Mouse (Mus musculus) CH12.LX (cell line): Measurements from ENCODE around the gene Zfp213. TPM values are rescaled to one million over a fixed set of nuclear protein-coding genes. Genes with fewer than 3 reads are reported as not detected.

Experiments
- DNase-seq: peaks from one replicate; pipeline ENCODE4 v3.0.0-alpha.2; 2013; ENCODE audit errors: extremely low read depth
- H3K27ac ChIP-seq: 2 replicates; pipeline ENCODE4 v1.5.1; 2012; ENCODE audit warnings: low read depth, mild to moderate bottlenecking, control low read depth, moderate library complexity; ENCODE audit not compliant: insufficient read depth
- H3K27me3 ChIP-seq: replicated peaks from 2 replicates; pipeline ENCODE3; 2012; ENCODE audit warnings: inconsistent platforms
- H3K36me3 ChIP-seq, 2 experiments: replicated peaks in 1 of 2; 2 replicates each; pipeline versions ENCODE3 to v1.6.1; 2012; ENCODE audit warnings: inconsistent platforms in 1 of 2, low read length in 1 of 2, mild to moderate bottlenecking in 1 of 2, mixed read lengths in 1 of 2, moderate library complexity in 1 of 2; ENCODE audit not compliant: control insufficient read depth in 1 of 2, insufficient read depth in 1 of 2
- H3K4me1 ChIP-seq, 2 experiments: 2 replicates each; pipeline ENCODE4 v1.6.1; 2012; ENCODE audit warnings: inconsistent platforms in 1 of 2, moderate library complexity in 1 of 2; ENCODE audit not compliant: insufficient read depth in 2 of 2, control insufficient read depth in 1 of 2
- H3K4me2 ChIP-seq: 2 replicates; pipeline ENCODE4 v1.6.1; 2012; ENCODE audit warnings: low read depth, mild to moderate bottlenecking, control low read depth; ENCODE audit not compliant: poor library complexity, insufficient read depth, severe bottlenecking
- H3K4me3 ChIP-seq, 3 experiments: fragments of 150-350 bp in 1 of 3; sonication (generic) in 1 of 3; replicated peaks in 1 of 3; 2 replicates each; pipeline versions ENCODE3 to v1.5.1; 2011 to 2012; ENCODE audit warnings: low read depth in 2 of 3, low read length in 2 of 3, mild to moderate bottlenecking in 2 of 3, moderate library complexity in 2 of 3, control low read depth in 1 of 3, improper control_type of control experiment in 1 of 3, inconsistent platforms in 1 of 3, mixed read lengths in 1 of 3; ENCODE audit not compliant: poor library complexity in 1 of 3
- H3K79me2 ChIP-seq: replicated peaks from 2 replicates; pipeline ENCODE4 v1.6.1; 2012; ENCODE audit warnings: mild to moderate bottlenecking, moderate library complexity; ENCODE audit not compliant: control insufficient read depth, poor library complexity, insufficient read depth, severe bottlenecking; ENCODE audit errors: extremely low read depth
- H3K9ac ChIP-seq: 2 replicates; pipeline ENCODE4 v1.6.1; 2012; ENCODE audit warnings: low read depth, mild to moderate bottlenecking, control low read depth, moderate library complexity; ENCODE audit not compliant: insufficient read depth
- H3K9me3 ChIP-seq: replicated peaks from 2 replicates; pipeline ENCODE3; 2012; ENCODE audit warnings: low read length, inconsistent platforms, mixed read lengths
- E2F4 ChIP-seq: IDR thresholded peaks from 2 replicates; pipeline ENCODE4 v1.6.1; 2011; ENCODE audit warnings: low read depth, low read length, improper control_type of control experiment; ENCODE audit not compliant: insufficient replicate concordance
- ELF1 ChIP-seq: IDR thresholded peaks from 2 replicates; pipeline ENCODE4 v1.6.1; 2014; ENCODE audit warnings: low read depth, mild to moderate bottlenecking, inconsistent platforms, low read length, improper control_type of control experiment
- ETS1 ChIP-seq: conservative IDR thresholded peaks from 2 replicates; pipeline ENCODE4 v1.6.1; 2012; ENCODE audit warnings: low read depth, mild to moderate bottlenecking, inconsistent platforms, low read length, improper control_type of control experiment, moderate library complexity
- HCFC1 ChIP-seq: IDR thresholded peaks from 2 replicates; pipeline ENCODE4 v1.6.1; 2012; ENCODE audit warnings: low read depth, mild to moderate bottlenecking, inconsistent platforms, low read length, improper control_type of control experiment
- IRF4 ChIP-seq: IDR thresholded peaks from 2 replicates; pipeline ENCODE4 v1.6.1; 2014; ENCODE audit warnings: low read depth, mild to moderate bottlenecking, inconsistent platforms, low read length, improper control_type of control experiment
- JUND ChIP-seq: conservative IDR thresholded peaks from 2 replicates; pipeline ENCODE4 v1.6.1; 2011; ENCODE audit warnings: low read depth, low read length, improper control_type of control experiment
- KAT2A ChIP-seq: IDR thresholded peaks from 2 replicates; pipeline ENCODE4 v1.6.1; 2012; ENCODE audit warnings: low read length, improper control_type of control experiment, inconsistent platforms; ENCODE audit not compliant: insufficient replicate concordance
- MAFK ChIP-seq: IDR thresholded peaks from 2 replicates; pipeline ENCODE4 v1.6.1; 2011; ENCODE audit warnings: low read length, improper control_type of control experiment; ENCODE audit not compliant: insufficient replicate concordance
- MAZ ChIP-seq: IDR thresholded peaks from 2 replicates; pipeline ENCODE4 v1.6.1; 2012; ENCODE audit warnings: low read depth, mild to moderate bottlenecking, inconsistent platforms, low read length, improper control_type of control experiment, moderate library complexity
- MXI1 ChIP-seq: IDR thresholded peaks from 2 replicates; pipeline ENCODE4 v1.6.1; 2011; ENCODE audit warnings: mild to moderate bottlenecking, low read depth, low read length, improper control_type of control experiment
- NELFE ChIP-seq: IDR thresholded peaks from 2 replicates; pipeline ENCODE4 v1.6.1; 2011; ENCODE audit warnings: low read depth, low read length, improper control_type of control experiment
- NRF1 ChIP-seq: IDR thresholded peaks from 2 replicates; pipeline ENCODE4 v1.6.1; 2014; ENCODE audit warnings: low read depth, mild to moderate bottlenecking, inconsistent platforms, low read length, improper control_type of control experiment, moderate library complexity
- PAX5 ChIP-seq: IDR thresholded peaks from 2 replicates; pipeline ENCODE4 v1.6.1; 2012; ENCODE audit warnings: low read length, inconsistent platforms, mixed read lengths
- RCOR1 ChIP-seq: conservative IDR thresholded peaks from 2 replicates; pipeline ENCODE4 v1.6.1; 2012; ENCODE audit warnings: low read depth, mild to moderate bottlenecking, inconsistent platforms, low read length, improper control_type of control experiment
- TBP ChIP-seq: conservative IDR thresholded peaks from 2 replicates; pipeline ENCODE4 v1.6.1; 2011; ENCODE audit warnings: low read depth, low read length, improper control_type of control experiment
- UBTF ChIP-seq: IDR thresholded peaks from 2 replicates; pipeline ENCODE4 v1.6.1; 2012; ENCODE audit warnings: low read depth, mild to moderate bottlenecking, inconsistent platforms, low read length, improper control_type of control experiment, moderate library complexity
- USF1 ChIP-seq: IDR thresholded peaks from 2 replicates; pipeline ENCODE4 v1.6.1; 2014; ENCODE audit warnings: low read depth, mild to moderate bottlenecking, inconsistent platforms, low read length, improper control_type of control experiment
- USF2 ChIP-seq: conservative IDR thresholded peaks from 2 replicates; pipeline ENCODE4 v1.6.1; 2011; ENCODE audit warnings: low read depth, low read length, improper control_type of control experiment
- ZC3H11A ChIP-seq: IDR thresholded peaks from 2 replicates; pipeline ENCODE4 v1.6.1; 2012; ENCODE audit warnings: low read depth, mild to moderate bottlenecking, inconsistent platforms, low read length, improper control_type of control experiment
- ZMIZ1 ChIP-seq: IDR thresholded peaks from 2 replicates; pipeline ENCODE4 v1.6.1; 2012; ENCODE audit warnings: low read depth, mild to moderate bottlenecking, inconsistent platforms, low read length, improper control_type of control experiment
- dilution Hi-C: fragments of 300-500 bp; cut with MboI; formaldehyde crosslinking; loops from 2 replicates; pipeline ENCODE4 v1.14.3; 2020; ENCODE audit warnings: low sequenced_read_pairs; ENCODE audit not compliant: extremely low pct_unique_long_range_greater_than_20kb, extremely low pct_ligation_motif_present
- in situ Hi-C: fragments of 300-500 bp; cut with MboI; formaldehyde crosslinking; loops from 3 replicates; pipeline ENCODE4 v1.14.3; 2019; ENCODE audit warnings: low sequenced_read_pairs, low pct_ligation_motif_present, low pct_unique_long_range_greater_than_20kb, mixed read lengths
- polyA plus RNA-seq: library from polyadenylated mRNA; unstranded; fragments of >175 nt; gene quantifications from 2 replicates; pipeline ENCODE4 v1.2.1, GENCODE M21; 2012; ENCODE audit warnings: low read depth; ENCODE audit not compliant: insufficient read length
- total RNA-seq, 2 experiments: library from RNA; depleted of rRNA; stranded (reverse); fragments of 300-350 nt in 1 of 2; fragments of >200 nt in 1 of 2; gene quantifications; 2 replicates each; pipeline ENCODE4 v1.2.3; 2012 to 2014

Gene Zfp213
- total and polyA plus RNA-seq, 3 experiments: 8.0 to 10.9 (median 9.4) TPM

- no peak overlapping the region for H3K9ac ChIP-seq
- peaks cover 2 to 13% of the 10 kb centered on the region in 2 experiments; a peak in 3 of 4 replicates for H3K4me1 ChIP-seq
- H3K4me3 ChIP-seq: peak overlapping the region; percentile 66 to 71 (median 69)
- H3K9me3 ChIP-seq: no peaks in the 10 kb centered on the region
- H3K36me3 ChIP-seq: peaks cover 0 to 2% of the 10 kb centered on the region in 2 experiments
- peak overlapping the region; percentile 81 for H3K4me2 ChIP-seq
- peak; percentile 73; the same call in 1 of the 2 replicates for TF ChIP-seq MXI1
- TF ChIP-seq MAZ: no peak
- peak; percentile 30; the same call in 1 of the 2 replicates for TF ChIP-seq IRF4
- TF ChIP-seq PAX5: no peak
- TF ChIP-seq ZC3H11A: no peak
- peak; percentile 100 for TF ChIP-seq TBP
- TF ChIP-seq USF1: no peak
- TF ChIP-seq HCFC1: peak; percentile 20; the same call in 1 of the 2 replicates
- peak; percentile 72 for TF ChIP-seq NRF1
- peak; percentile 86; the same call in 1 of the 2 replicates for TF ChIP-seq KAT2A
- TF ChIP-seq E2F4: peak; percentile 84; the same call in 1 of the 2 replicates
- TF ChIP-seq MAFK: peak; percentile 99
- TF ChIP-seq ETS1: no peak
- no peak for TF ChIP-seq NELFE
- no peak for TF ChIP-seq RCOR1
- TF ChIP-seq UBTF: 0 out of 2 replicates have a peak, but pooled peaks have one; percentile 35
- TF ChIP-seq JUND: 0 out of 2 replicates have a peak, but pooled peaks have one; percentile 4
- TF ChIP-seq ELF1: peak; percentile 100
- TF ChIP-seq ZMIZ1: no peak
- no peak for TF ChIP-seq USF2
- TF ChIP-seq, all 38 proteins: peak for 11
- DNase-seq: peak; percentile 96
- dilution Hi-C loops: no loop called here
- no peaks in the 10 kb centered on the region for H3K79me2 ChIP-seq
- H3K27me3 ChIP-seq: no peaks in the 10 kb centered on the region
- 0 out of 2 replicates have a peak overlapping the region, but pooled peaks have one; percentile 17 for H3K27ac ChIP-seq
- in situ Hi-C loops: no loop called here
Observed at GRCm38 (mm10) chr17:23548615-23549014, 15.4 kb downstream of the Zfp213 start.
